Mouse (Mus musculus) heart, embryonic 16.5 days (tissue): Measurements from ENCODE around the gene Lipf. TPM values are rescaled to one million over a fixed set of nuclear protein-coding genes. Genes with fewer than 3 reads are reported as not detected.

ENCODE experiments used
- ATAC-seq: fragments of 200-750 bp; cut with Nextera tagmentation; replicated peaks from 2 replicates; pipeline ENCODE4 v1.8.0; 2017; ENCODE audit warnings: moderate number of reproducible peaks; ENCODE audit not compliant: insufficient read depth, low FRiP score; ENCODE audit errors: extremely low read depth
- H3K27ac ChIP-seq: fragments of 300-500 bp; sonication (generic); 2 replicates; pipeline ENCODE4 v1.5.1; 2014; ENCODE audit warnings: mild to moderate bottlenecking, low read length, control low read depth, moderate library complexity
- H3K27me3 ChIP-seq: fragments of 300-500 bp; sonication (generic); 2 replicates; pipeline ENCODE4 v1.6.1; 2014; ENCODE audit warnings: low read length, mixed read lengths; ENCODE audit not compliant: control insufficient read depth, insufficient read depth
- H3K36me3 ChIP-seq: fragments of 300-500 bp; sonication (generic); 2 replicates; pipeline ENCODE4 v1.6.1; 2014; ENCODE audit not compliant: control insufficient read depth, insufficient read depth
- H3K4me1 ChIP-seq: fragments of 300-500 bp; sonication (generic); 2 replicates; pipeline ENCODE4 v1.6.1; 2014; ENCODE audit warnings: low read length, mixed read lengths; ENCODE audit not compliant: control insufficient read depth, insufficient read depth
- H3K4me2 ChIP-seq: fragments of 300-500 bp; sonication (generic); 2 replicates; pipeline ENCODE4 v1.6.1; 2014; ENCODE audit warnings: low read depth, mild to moderate bottlenecking, control low read depth, low read length
- H3K4me3 ChIP-seq: fragments of 300-500 bp; sonication (generic); 2 replicates; pipeline ENCODE4 v1.5.1; 2014; ENCODE audit warnings: mild to moderate bottlenecking, control low read depth, low read length
- H3K9ac ChIP-seq: fragments of 300-500 bp; sonication (generic); 2 replicates; pipeline ENCODE4 v1.6.1; 2014; ENCODE audit warnings: low read length, control low read depth
- H3K9me3 ChIP-seq: fragments of 300-500 bp; sonication (generic); replicated peaks from 2 replicates; pipeline ENCODE4 v1.6.1; 2016; ENCODE audit warnings: low read length; ENCODE audit not compliant: control insufficient read depth
- WGBS: fragments of 180-500 bp; shearing (Covaris S2); extraction: QIAGEN DNeasy Blood & Tissue Kit; methylation state at CpG from one replicate; pipeline ENCODE4 v1.1.7; 2014; 5-methylcytosine and 5-hydroxymethylcytosine counted together
- polyA plus RNA-seq: library from polyadenylated mRNA; unstranded; fragments of >200 nt; fragmentation: Nextera tagmentation; extraction: Ambion mirVana; gene quantifications from 2 replicates; pipeline ENCODE4 v1.2.1, GENCODE M21; 2015

Gene Lipf
- polyA plus RNA-seq: not detected in 2 replicates

DNA sequence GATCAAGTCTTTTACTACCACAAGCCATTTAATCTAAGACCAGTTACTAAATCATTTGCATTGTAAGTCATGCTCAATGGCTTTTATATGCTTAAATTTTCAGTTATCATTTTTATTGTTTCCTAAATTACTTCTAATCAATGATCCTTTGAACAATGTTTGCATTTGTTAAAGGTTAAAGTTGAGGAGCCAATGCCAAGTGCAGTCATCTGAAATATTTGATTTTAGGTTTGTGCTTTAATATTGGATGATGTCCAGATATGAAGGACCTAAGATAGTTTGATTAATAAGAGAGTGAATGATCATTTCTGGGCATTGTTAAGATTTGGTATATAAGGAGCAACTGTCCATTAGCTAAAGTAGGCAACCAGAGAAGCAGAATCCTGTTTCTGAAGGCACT is at the start of gene Lipf:
Gene Lipf (plus strand): TSS at position 301 of the 400 bp plus-strand sequence.
- H3K9ac ChIP-seq: no peak within 1 kb of the TSS
- no peak within 1 kb of the TSS for H3K27ac ChIP-seq
- ATAC-seq: no peak
- no peaks in the 10 kb centered on the region for H3K27me3 ChIP-seq
- H3K9me3 ChIP-seq: no peaks in the 10 kb centered on the region
- no peaks in the 10 kb centered on the region for H3K4me1 ChIP-seq
- no peaks in the 10 kb centered on the region for H3K36me3 ChIP-seq
- H3K4me2 ChIP-seq: no peak within 1 kb of the TSS
- no peak within 1 kb of the TSS for H3K4me3 ChIP-seq

DNA sequence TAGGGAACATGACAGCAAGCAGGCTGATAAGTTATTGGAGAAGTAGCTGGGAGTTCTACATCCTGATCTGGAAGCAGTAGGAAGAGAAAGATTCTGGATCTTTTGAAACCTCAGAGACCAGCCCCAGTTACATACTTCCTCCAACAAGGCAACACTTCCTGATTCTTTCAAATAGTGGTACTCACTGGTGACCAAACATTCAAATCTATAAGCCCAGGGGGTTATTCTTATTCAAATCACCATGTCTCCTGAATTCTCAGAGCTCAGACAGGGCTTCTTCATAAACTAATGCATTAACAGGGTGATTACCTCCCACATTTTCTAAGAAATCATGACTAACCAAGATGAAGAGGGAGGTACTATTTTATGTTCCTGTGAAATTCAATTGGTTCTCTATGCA is 36.9 kb upstream of the Lipf start:
- no peak overlapping the region for H3K27ac ChIP-seq
- no peak overlapping the region for H3K4me3 ChIP-seq
- H3K27me3 ChIP-seq: no peaks in the 10 kb centered on the region
- H3K4me2 ChIP-seq: no peak overlapping the region
- no peak for ATAC-seq
- H3K4me1 ChIP-seq: no peaks in the 10 kb centered on the region
- no peaks in the 10 kb centered on the region for H3K9me3 ChIP-seq
- no peaks in the 10 kb centered on the region for H3K36me3 ChIP-seq
- H3K9ac ChIP-seq: no peak overlapping the region

DNA sequence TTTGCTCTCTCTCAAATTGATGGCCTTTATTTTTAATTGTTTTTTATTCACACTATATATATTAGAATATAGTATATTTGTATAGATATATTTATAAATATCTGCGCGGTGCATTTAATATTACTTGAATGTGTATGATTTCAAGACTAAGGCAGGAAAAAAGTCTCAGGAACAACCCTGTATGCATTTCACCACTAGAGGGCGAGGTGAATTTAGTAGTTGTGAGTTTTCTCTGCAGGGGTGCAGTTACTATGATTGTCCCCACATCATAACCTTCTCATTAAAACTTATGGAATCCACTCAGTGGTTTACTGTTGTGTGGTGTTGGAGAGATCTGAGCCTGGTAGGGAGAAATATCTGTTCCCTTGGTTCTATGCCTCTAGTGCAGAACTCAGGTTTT is 18.0 kb downstream of the Lipf start:
- ATAC-seq: no peak
- 42% methylated on average over 3 of the region's 3 CpGs for WGBS
- H3K4me1 ChIP-seq: no peaks in the 10 kb centered on the region

DNA sequence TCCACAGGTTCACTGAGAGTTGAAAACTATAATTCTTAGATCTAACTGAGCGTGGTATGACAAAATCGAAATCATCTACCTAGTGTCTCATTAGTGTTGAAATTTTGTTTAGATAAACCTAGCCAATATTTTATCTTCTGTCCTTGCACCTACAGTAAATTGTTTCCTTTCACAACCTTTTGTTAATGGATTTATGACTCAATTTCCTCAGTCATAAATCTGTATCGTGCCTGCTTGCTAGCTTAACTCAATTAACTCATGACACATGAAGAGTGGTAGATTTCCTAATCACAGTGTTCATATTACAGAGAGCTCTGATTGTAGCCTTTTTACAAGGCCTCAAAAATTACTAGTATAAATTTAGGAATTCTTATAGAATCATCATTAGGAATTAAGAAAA is 22.1 kb downstream of the Lipf start:
- no peaks in the 10 kb centered on the region for H3K36me3 ChIP-seq
- no peak overlapping the region for H3K4me3 ChIP-seq
- no peaks in the 10 kb centered on the region for H3K4me1 ChIP-seq
- no peak for ATAC-seq
- no peak overlapping the region for H3K27ac ChIP-seq
- H3K9me3 ChIP-seq: no peaks in the 10 kb centered on the region
- H3K9ac ChIP-seq: no peak overlapping the region
- 78% methylated on average over 3 of the region's 3 CpGs for WGBS
- H3K27me3 ChIP-seq: no peaks in the 10 kb centered on the region
- H3K4me2 ChIP-seq: no peak overlapping the region

More for the DNA sequence above, 18.0 kb downstream of the Lipf start:
- Histone ChIP-seq H3K4me2 (no peak overlapping the region), H3K36me3 (no peaks in the 10 kb centered on the region), H3K27me3 (no peaks in the 10 kb centered on the region), H3K4me3 (no peak overlapping the region), H3K27ac (no peak overlapping the region), H3K9me3 (no peaks in the 10 kb centered on the region), H3K9ac (no peak overlapping the region)

DNA sequence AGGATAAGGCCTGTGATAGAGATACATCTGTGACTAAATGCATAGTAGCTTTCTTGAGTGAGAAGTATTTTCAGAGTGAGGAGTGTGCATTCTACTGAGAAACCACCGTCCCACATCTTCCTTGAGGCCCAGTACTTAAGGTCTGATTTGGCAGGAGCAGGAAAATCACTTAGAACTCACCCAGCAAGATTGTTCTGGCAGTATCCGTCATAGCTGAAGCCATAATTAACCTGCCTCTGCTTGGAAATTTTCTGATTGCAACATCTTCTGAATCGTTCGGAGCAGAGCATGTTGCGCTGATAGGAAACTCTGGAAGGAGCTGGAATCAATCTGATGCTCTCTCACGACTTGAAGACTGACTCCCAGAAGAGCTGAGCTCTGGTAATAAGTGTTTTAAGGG is 47.0 kb downstream of the Lipf start, which contains the start of gene Lipk:
Gene Lipk (plus strand): TSS at position 289 of the 400 bp plus-strand sequence.
- Histone ChIP-seq H3K4me3 (no peak within 1 kb of the TSS), H3K9ac (no peak within 1 kb of the TSS), H3K4me2 (no peak within 1 kb of the TSS), H3K9me3 (no peaks in the 10 kb centered on the region), H3K4me1 (no peaks in the 10 kb centered on the region), H3K27me3 (no peaks in the 10 kb centered on the region), H3K27ac (no peak within 1 kb of the TSS), H3K36me3 (no peaks in the 10 kb centered on the region)
- ATAC-seq: no peak
- WGBS: 78% methylated on average over 6 of the region's 6 CpGs

DNA sequence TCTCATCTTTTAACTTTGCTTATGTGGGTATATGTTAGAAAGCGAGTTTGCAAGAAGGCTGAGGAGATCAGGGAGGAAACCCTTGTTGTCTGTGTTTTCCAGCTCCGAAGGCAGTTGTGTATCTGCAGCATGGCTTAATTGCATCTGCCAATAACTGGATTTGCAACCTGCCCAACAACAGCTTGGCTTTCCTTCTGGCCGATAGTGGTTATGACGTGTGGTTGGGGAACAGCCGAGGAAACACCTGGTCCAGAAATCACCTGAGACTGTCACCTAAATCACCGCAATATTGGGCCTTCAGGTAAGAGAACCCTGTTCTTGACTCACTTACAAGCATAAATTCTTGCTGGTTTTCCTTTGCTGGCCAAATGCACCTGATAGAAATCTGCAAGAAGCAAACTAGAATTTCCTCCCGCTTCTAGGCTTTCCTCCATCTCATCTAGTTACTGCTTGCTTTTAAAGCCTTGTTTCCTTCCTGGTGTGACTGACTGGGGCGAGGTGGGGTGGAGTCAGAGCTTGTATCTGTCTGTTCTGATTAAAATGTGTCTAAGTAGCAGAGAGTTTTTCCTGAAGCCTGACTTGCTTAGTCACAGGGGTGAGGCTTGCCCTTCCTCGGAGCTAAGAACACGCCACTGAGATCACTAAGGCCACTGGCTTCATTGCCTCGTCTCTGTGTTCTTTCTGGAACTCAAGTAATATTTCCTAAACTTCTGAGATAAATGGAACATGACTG is 60.6 kb downstream of the Lipf start:
- Histone ChIP-seq H3K36me3 (no peaks in the 10 kb centered on the region), H3K9ac (no peak overlapping the region), H3K4me2 (no peak overlapping the region), H3K27me3 (no peaks in the 10 kb centered on the region), H3K4me1 (no peaks in the 10 kb centered on the region), H3K27ac (no peak overlapping the region), H3K4me3 (no peak overlapping the region), H3K9me3 (no peaks in the 10 kb centered on the region)
- ATAC-seq: no peak
- 72% methylated on average over 11 of the region's 11 CpGs for WGBS

DNA sequence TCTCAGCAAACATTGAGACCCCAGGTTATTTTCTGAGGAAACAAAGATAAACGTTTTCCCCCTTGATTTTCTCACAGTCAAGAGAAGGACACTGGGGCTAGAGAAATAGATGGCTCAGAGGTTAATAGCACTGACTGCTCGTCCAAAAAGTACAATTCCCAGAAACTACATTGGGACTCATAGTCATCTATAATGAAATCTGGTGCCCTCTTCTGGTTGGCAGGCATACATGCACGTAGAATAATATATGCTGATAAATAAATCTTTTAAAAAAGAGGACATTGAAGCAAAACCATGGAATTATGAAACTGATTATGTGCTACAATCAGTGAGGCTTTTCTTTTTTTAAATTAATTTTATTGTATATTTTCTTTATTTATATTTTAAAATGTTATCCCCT is 61.8 kb downstream of the Lipf start:
- no peaks in the 10 kb centered on the region for H3K9me3 ChIP-seq
- no peaks in the 10 kb centered on the region for H3K4me1 ChIP-seq
- no peaks in the 10 kb centered on the region for H3K27me3 ChIP-seq
- 38% methylated on average over 3 of the region's 3 CpGs for WGBS
- no peak overlapping the region for H3K4me2 ChIP-seq
- no peak overlapping the region for H3K9ac ChIP-seq
- ATAC-seq: no peak
- no peak overlapping the region for H3K4me3 ChIP-seq
- no peaks in the 10 kb centered on the region for H3K36me3 ChIP-seq
- no peak overlapping the region for H3K27ac ChIP-seq

Other genes with a start within 250 kb of the Lipf start
- gene Lipo2, start 209.8 kb upstream of the Lipf start, polyA plus RNA-seq: 0.41 and 0.49 TPM in 2 replicates
- 12.3 and 15.2 TPM in 2 replicates for gene Lipo3, start 199.2 kb upstream of the Lipf start, polyA plus RNA-seq
- gene Lipo1, start 173.7 kb upstream of the Lipf start, polyA plus RNA-seq: not detected in 2 replicates
- not detected in 2 replicates for gene Lipk, start 47.1 kb downstream of the Lipf start, polyA plus RNA-seq
- not detected in 2 replicates for gene Lipn, start 106.2 kb downstream of the Lipf start, polyA plus RNA-seq
- gene Lipm, start 139.7 kb downstream of the Lipf start, polyA plus RNA-seq: 0.10 and 0.30 TPM in 2 replicates
- gene Ankrd22, start 204.9 kb downstream of the Lipf start, polyA plus RNA-seq: 0.09 and 0.79 TPM in 2 replicates
- 10.0 and 10.6 TPM in 2 replicates for gene Stambpl1, start 231.0 kb downstream of the Lipf start, polyA plus RNA-seq